Mouse (Mus musculus): ENCODE measurements around the gene Ankle1. TPM values are rescaled to one million over a fixed set of nuclear protein-coding genes. Genes with fewer than 3 reads are reported as not detected.

Gene Ankle1
- polyA plus RNA-seq, 1 experiment from 2014 or later, result 30.6 TPM

DNA sequence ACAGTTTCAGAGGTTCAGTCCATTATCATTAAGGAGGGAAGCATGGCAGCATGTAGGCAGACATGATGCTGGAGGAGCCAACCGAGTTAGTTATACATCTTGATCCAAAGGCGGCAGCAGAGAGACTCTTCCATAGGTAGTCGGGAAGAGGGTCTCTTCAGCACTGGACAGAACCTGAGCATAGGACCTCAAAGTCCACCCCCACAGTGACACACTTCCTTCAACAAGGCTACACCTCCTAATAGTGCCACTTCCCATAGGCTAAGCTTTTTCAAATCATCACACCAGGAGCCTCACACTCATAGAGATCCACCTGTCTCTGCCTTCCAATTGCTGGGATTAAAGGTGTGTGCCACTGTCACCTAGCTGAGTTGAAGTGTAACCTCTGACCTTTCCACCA is 31.2 kb downstream of the Ankle1 start:
- no peaks in the 10 kb centered on the region for H3K9me3 ChIP-seq
- no peak overlapping the region for H3K27ac ChIP-seq
- H3K4me2 ChIP-seq, result no peak overlapping the region
- no peak overlapping the region for H3K4me3 ChIP-seq
- 0 out of 2 replicates have a peak, but pooled peaks cover 3% of the 10 kb centered on the region for H3K27me3 ChIP-seq
- H3K9ac ChIP-seq, result no peak overlapping the region
- no peaks in the 10 kb centered on the region for H3K36me3 ChIP-seq
- 62% methylated on average over 3 of the region's 3 CpGs for WGBS
- ATAC-seq (ENCODE audit: insufficient number of reproducible peaks, low FRiP score, low TSS enrichment, low read depth), result no peak
- H3K4me1 ChIP-seq, result peaks cover 2% of the 10 kb centered on the region

DNA sequence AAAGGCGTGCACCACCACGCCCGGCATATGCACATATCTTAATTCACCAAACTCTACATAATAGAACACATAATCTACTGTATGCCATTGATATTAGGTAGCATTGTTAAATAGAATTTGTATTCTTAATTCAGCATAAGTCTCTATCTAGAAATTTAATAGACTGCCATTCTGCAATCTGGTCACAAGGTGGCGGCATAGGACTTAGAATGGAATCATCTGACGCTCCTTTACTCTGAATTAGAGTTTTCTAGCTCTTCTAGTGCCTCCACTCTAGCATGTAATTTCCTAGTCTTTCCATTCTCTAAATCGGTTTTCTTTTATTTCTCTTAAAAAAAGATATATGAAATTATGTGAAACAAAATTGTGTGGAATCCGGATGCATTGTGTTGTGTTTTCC is 35.6 kb downstream of the Ankle1 start:
- Histone ChIP-seq H3K9me3 (no peaks in the 10 kb centered on the region), H3K4me3 (no peak overlapping the region), H3K27ac (no peak overlapping the region), H3K4me2 (no peak overlapping the region), H3K36me3 (no peaks in the 10 kb centered on the region), H3K27me3 (0 out of 2 replicates have a peak, but pooled peaks cover 4% of the 10 kb centered on the region), H3K4me1 (peaks cover 8% of the 10 kb centered on the region), H3K9ac (no peak overlapping the region)
- ATAC-seq (ENCODE audit: insufficient number of reproducible peaks, low FRiP score, low TSS enrichment, low read depth), result no peak
- WGBS, result 1% methylated on average over 7 of the region's 7 CpGs

DNA sequence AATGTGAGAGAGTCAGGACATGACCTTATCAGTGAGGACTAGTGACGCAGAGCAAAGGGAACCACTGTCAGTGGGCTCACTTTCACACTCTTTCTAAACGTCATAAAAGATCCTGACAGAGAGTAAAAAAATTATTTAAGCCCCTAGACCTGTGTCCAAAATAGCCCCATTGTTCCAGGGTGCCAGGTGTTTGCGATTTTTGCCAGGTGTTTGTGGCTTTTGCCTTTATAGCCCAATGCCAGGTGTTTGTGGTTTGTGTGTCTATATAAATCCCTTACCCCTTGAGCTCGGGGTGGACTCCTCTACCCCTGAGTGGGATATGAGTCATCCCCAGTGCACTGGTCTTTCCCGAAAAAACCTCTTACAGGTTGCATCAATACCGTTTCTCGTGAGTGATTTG is 39.3 kb downstream of the Ankle1 start:
- no peaks in the 10 kb centered on the region for H3K9me3 ChIP-seq
- peaks cover 8% of the 10 kb centered on the region for H3K4me1 ChIP-seq
- H3K27me3 ChIP-seq, result 0 out of 2 replicates have a peak, but pooled peaks cover 4% of the 10 kb centered on the region
- H3K27ac ChIP-seq, result no peak overlapping the region
- ATAC-seq (ENCODE audit: insufficient number of reproducible peaks, low FRiP score, low TSS enrichment, low read depth), result no peak
- H3K4me3 ChIP-seq, result no peak overlapping the region
- 51% methylated on average over 7 of the region's 7 CpGs for WGBS
- H3K4me2 ChIP-seq, result no peak overlapping the region
- no peak overlapping the region for H3K9ac ChIP-seq
- no peaks in the 10 kb centered on the region for H3K36me3 ChIP-seq

DNA sequence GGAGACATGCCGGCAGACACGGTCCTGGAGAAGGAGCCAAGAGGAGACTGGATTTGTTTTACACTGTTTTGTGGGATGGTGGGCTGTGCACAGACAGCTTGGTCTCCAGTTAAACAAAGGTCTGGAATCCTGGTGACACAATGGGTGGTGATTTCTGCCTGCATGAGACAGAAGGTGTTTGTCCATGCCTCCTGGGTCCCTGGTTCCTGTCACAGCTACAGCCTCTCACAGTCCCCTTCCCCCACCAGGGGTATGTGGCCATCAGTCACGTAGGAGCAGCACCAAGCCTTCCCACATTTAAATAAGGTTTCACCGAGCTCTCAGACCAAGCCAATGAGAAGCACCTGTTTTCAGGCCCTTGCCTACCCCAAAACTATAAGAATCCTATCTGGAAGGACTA is 45.5 kb downstream of the Ankle1 start:
- ATAC-seq (ENCODE audit: insufficient number of reproducible peaks, low FRiP score, low TSS enrichment, low read depth), result no peak
- H3K4me1 ChIP-seq, result no peaks in the 10 kb centered on the region
- H3K27me3 ChIP-seq, result no peaks in the 10 kb centered on the region
- H3K36me3 ChIP-seq, result no peaks in the 10 kb centered on the region; the same call in 1 of the 2 replicates
- no peak overlapping the region for H3K4me3 ChIP-seq
- no peaks in the 10 kb centered on the region for H3K9me3 ChIP-seq
- no peak overlapping the region for H3K9ac ChIP-seq
- WGBS, result 66% methylated on average over 4 of the region's 4 CpGs
- H3K27ac ChIP-seq, result no peak overlapping the region
- no peak overlapping the region for H3K4me2 ChIP-seq

DNA sequence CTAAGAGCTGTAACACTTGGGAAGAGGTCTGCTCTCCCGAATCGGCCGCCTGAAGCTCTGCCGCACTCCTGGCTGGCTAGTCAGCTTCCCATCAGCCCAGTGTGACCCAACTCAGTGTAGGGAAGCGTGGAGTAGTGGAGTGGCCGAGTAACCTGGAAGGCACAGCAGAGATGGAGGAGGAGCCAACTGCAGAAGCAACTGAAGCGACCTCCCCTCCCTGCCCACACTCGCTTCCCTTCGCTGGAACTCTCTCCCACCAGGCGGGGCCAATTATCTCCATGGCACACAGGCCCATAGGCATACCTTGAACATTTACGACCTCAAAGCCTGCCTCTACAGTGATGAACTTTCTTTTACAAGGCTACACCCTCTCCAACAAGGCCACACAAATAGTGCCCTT is 46.0 kb downstream of the Ankle1 start:
- no peak overlapping the region for H3K4me3 ChIP-seq
- H3K27ac ChIP-seq, result no peak overlapping the region
- ATAC-seq (ENCODE audit: insufficient number of reproducible peaks, low FRiP score, low TSS enrichment, low read depth), result no peak
- no peak overlapping the region for H3K9ac ChIP-seq
- WGBS, result 30% methylated on average over 11 of the region's 11 CpGs
- no peaks in the 10 kb centered on the region for H3K4me1 ChIP-seq
- no peaks in the 10 kb centered on the region for H3K27me3 ChIP-seq
- H3K36me3 ChIP-seq, result no peaks in the 10 kb centered on the region; the same call in 1 of the 2 replicates
- H3K4me2 ChIP-seq, result no peak overlapping the region
- no peaks in the 10 kb centered on the region for H3K9me3 ChIP-seq

DNA sequence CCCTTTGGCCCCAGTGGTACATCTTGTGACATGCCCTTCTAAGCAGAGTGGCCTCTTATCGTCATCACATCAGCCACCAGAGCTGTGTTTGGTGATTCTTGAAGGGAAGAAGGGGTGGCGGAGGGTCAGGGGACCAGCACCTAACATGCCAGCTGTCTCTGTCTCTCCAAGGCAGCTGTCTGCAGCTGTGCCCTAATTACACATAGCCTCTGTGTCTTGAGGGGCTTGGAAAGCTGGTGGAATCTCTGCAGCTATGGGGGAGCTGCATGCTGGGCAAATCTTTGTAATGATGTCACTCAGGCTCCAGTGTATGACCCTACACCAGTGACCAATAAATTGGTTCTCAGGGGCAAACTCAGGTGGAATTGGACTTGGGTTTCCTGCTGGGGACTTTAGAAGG is 46.9 kb downstream of the Ankle1 start:
- H3K27ac ChIP-seq, result no peak overlapping the region

DNA sequence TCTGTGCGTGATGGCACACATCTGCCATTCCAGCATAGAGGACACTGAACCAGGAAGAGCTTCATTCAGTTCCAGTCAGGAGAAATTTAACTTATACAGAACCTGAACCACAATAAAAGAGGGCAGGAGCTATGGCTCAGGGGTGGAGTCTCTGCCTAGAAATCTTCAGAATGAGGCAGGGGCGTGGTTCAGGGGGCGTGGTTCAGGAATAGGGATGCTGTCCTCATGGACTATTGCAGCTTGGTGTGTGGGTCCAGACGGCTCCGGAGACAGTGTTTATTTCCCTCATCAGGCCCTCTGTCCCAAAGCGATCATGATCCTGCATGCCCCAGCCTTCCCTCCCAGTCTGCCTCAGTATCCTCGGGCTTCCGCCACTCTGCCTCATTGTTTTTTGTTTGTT is 48.9 kb downstream of the Ankle1 start:
- Histone ChIP-seq H3K27me3 (no peaks in the 10 kb centered on the region), H3K9ac (no peak overlapping the region), H3K36me3 (peaks cover 27% of the 10 kb centered on the region), H3K9me3 (no peaks in the 10 kb centered on the region), H3K4me2 (no peak overlapping the region), H3K4me1 (0 out of 2 replicates have a peak, but pooled peaks cover 4% of the 10 kb centered on the region), H3K27ac (no peak overlapping the region), H3K4me3 (no peak overlapping the region)
- WGBS, result 77% methylated on average over 8 of the region's 8 CpGs
- no peak for ATAC-seq (ENCODE audit: insufficient number of reproducible peaks, low FRiP score, low TSS enrichment, low read depth)

More for the DNA sequence above, 46.9 kb downstream of the Ankle1 start:
- H3K9ac ChIP-seq, result no peak overlapping the region
- no peak overlapping the region for H3K4me2 ChIP-seq
- WGBS, result 77% methylated on average over 2 of the region's 2 CpGs
- H3K36me3 ChIP-seq, result peaks cover 7% of the 10 kb centered on the region
- no peak overlapping the region for H3K4me3 ChIP-seq
- H3K4me1 ChIP-seq, result no peaks in the 10 kb centered on the region
- no peak for ATAC-seq (ENCODE audit: insufficient number of reproducible peaks, low FRiP score, low TSS enrichment, low read depth)
- no peaks in the 10 kb centered on the region for H3K27me3 ChIP-seq
- no peaks in the 10 kb centered on the region for H3K9me3 ChIP-seq

DNA sequence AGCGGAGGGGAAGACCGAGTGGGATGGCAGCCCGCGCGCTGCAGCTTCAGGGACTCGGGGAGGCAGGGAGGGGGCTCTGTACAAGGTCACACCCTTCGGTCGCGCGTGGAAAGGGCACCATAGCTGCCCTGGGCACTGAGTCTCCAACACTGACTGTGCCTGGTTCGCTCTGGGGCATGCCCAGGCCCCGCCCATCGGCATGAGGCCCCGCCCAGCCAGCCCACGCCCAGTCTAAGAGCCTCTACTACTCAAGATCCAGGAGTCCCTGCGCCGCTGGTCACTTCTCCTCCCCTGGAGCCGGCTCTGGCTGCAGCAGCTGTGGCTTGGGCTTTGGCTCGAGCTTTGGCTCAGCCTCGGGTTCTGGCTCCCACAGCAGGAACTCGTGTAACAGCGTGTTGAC is 51.1 kb downstream of the Ankle1 start:
- Histone ChIP-seq H3K4me3 (no peak overlapping the region), H3K27ac (no peak overlapping the region), H3K9ac (no peak overlapping the region), H3K4me2 (no peak overlapping the region), H3K36me3 (peaks cover 45% of the 10 kb centered on the region), H3K4me1 (peaks cover 13% of the 10 kb centered on the region), H3K9me3 (no peaks in the 10 kb centered on the region), H3K27me3 (no peaks in the 10 kb centered on the region)
- no peak; the same call in 1 of the 2 replicates for ATAC-seq (ENCODE audit: insufficient number of reproducible peaks, low FRiP score, low TSS enrichment, low read depth)
- 40% methylated on average over 22 of the region's 22 CpGs for WGBS

DNA sequence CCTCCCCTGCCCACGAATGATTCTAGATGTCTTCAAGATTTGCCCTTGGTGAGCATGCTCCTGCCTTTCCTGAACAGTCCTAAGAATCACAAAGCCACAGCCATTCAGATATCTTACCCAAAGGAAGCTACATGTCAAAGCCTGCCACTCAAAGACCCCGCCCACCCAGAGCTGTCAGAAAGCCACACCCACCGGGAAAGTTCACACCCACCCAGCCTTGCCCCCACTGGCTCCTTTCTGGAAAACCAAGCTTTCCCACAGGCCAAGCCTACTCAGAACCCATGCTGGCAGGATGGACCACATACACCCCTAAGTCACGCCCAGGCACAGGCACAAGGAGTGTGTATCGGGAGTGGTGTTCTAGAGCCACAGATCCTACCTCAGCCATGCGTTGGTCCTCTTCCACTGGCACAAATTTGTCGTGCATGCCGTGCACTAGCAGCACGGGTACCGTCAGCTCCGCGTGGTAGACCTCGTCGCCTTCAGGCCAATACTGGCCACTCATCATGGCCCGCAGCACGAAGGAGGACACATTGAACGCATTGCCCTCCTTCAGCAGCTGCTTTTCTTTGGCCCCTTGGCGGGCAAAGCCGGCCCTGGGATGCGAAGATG is 52.0 kb downstream of the Ankle1 start:
- 81% methylated on average over 20 of the region's 20 CpGs for WGBS
- H3K36me3 ChIP-seq, result peaks cover 45% of the 10 kb centered on the region
- no peak; the same call in 1 of the 2 replicates for ATAC-seq (ENCODE audit: insufficient number of reproducible peaks, low FRiP score, low TSS enrichment, low read depth)

More for the DNA sequence above, 52.0 kb downstream of the Ankle1 start:
- H3K4me2 ChIP-seq, result no peak overlapping the region
- H3K4me3 ChIP-seq, result no peak overlapping the region
- no peaks in the 10 kb centered on the region for H3K9me3 ChIP-seq
- H3K9ac ChIP-seq, result no peak overlapping the region
- peaks cover 21% of the 10 kb centered on the region for H3K4me1 ChIP-seq
- H3K27me3 ChIP-seq, result no peaks in the 10 kb centered on the region
- 0 out of 2 replicates have a peak overlapping the region, but pooled peaks have one; percentile 9 for H3K27ac ChIP-seq

Other genes starting within 250 kb of the Ankle1 start
- 25.5 and 27.1 TPM in 2 replicates for gene Myo9b, start 133.3 kb upstream of the Ankle1 start, polyA plus RNA-seq (2015; fragmentation: Nextera tagmentation; extraction: Ambion mirVana)
- gene Haus8, start 133.1 kb upstream of the Ankle1 start, polyA plus RNA-seq (2015; fragmentation: Nextera tagmentation; extraction: Ambion mirVana), result 52.2 and 54.9 TPM in 2 replicates
- gene Use1, start 39.2 kb upstream of the Ankle1 start, polyA plus RNA-seq (2015; fragmentation: Nextera tagmentation; extraction: Ambion mirVana), result 104 and 105 TPM in 2 replicates
- 5.7 and 7.0 TPM in 2 replicates for gene Ocel1, start 34.7 kb upstream of the Ankle1 start, polyA plus RNA-seq (2015; fragmentation: Nextera tagmentation; extraction: Ambion mirVana)
- 40.4 and 42.9 TPM in 2 replicates for gene Nr2f6, start 24.1 kb upstream of the Ankle1 start, polyA plus RNA-seq (2015; fragmentation: Nextera tagmentation; extraction: Ambion mirVana)
- gene Ushbp1, start 10.2 kb upstream of the Ankle1 start, polyA plus RNA-seq (2015; fragmentation: Nextera tagmentation; extraction: Ambion mirVana), result 10.3 and 13.4 TPM in 2 replicates
- gene Babam1, start 9.1 kb upstream of the Ankle1 start, polyA plus RNA-seq (2015; fragmentation: Nextera tagmentation; extraction: Ambion mirVana), result 84.9 and 90.7 TPM in 2 replicates
- 65.7 and 67.2 TPM in 2 replicates for gene Abhd8, start 57.6 kb downstream of the Ankle1 start, polyA plus RNA-seq (2015; fragmentation: Nextera tagmentation; extraction: Ambion mirVana)
- 100 and 122 TPM in 2 replicates for gene Mrpl34, start 58.9 kb downstream of the Ankle1 start, polyA plus RNA-seq (2015; fragmentation: Nextera tagmentation; extraction: Ambion mirVana)
- gene Dda1, start 63.2 kb downstream of the Ankle1 start, polyA plus RNA-seq (2015; fragmentation: Nextera tagmentation; extraction: Ambion mirVana), result 98.4 and 107 TPM in 2 replicates
- 1.3 and 1.4 TPM in 2 replicates for gene Ano8, start 80.0 kb downstream of the Ankle1 start, polyA plus RNA-seq (2015; fragmentation: Nextera tagmentation; extraction: Ambion mirVana)
- gene Gtpbp3, start 82.1 kb downstream of the Ankle1 start, polyA plus RNA-seq (2015; fragmentation: Nextera tagmentation; extraction: Ambion mirVana), result 16.5 and 19.2 TPM in 2 replicates
- 56.9 and 66.3 TPM in 2 replicates for gene Plvap, start 105.7 kb downstream of the Ankle1 start, polyA plus RNA-seq (2015; fragmentation: Nextera tagmentation; extraction: Ambion mirVana)
- gene Ccdc194, start 119.7 kb downstream of the Ankle1 start, polyA plus RNA-seq (2015; fragmentation: Nextera tagmentation; extraction: Ambion mirVana), result 1.5 and 1.8 TPM in 2 replicates
- gene Bst2, start 131.4 kb downstream of the Ankle1 start, polyA plus RNA-seq (2015; fragmentation: Nextera tagmentation; extraction: Ambion mirVana), result 33.6 and 36.4 TPM in 2 replicates
- 95.7 and 102 TPM in 2 replicates for gene Mvb12a, start 136.9 kb downstream of the Ankle1 start, polyA plus RNA-seq (2015; fragmentation: Nextera tagmentation; extraction: Ambion mirVana)
- 0.74 and 0.84 TPM in 2 replicates for gene Tmem221, start 152.9 kb downstream of the Ankle1 start, polyA plus RNA-seq (2015; fragmentation: Nextera tagmentation; extraction: Ambion mirVana)
- gene Nxnl1, start 160.6 kb downstream of the Ankle1 start, polyA plus RNA-seq (2015; fragmentation: Nextera tagmentation; extraction: Ambion mirVana), result 0.14 TPM in 1 of 2 replicates, not detected in the other
- 44.5 and 45.3 TPM in 2 replicates for gene Slc27a1, start 162.9 kb downstream of the Ankle1 start, polyA plus RNA-seq (2015; fragmentation: Nextera tagmentation; extraction: Ambion mirVana)
- 200 and 202 TPM in 2 replicates for gene Pgls, start 186.2 kb downstream of the Ankle1 start, polyA plus RNA-seq (2015; fragmentation: Nextera tagmentation; extraction: Ambion mirVana)
- 5.0 and 5.9 TPM in 2 replicates for gene Fam129c, start 191.6 kb downstream of the Ankle1 start, polyA plus RNA-seq (2015; fragmentation: Nextera tagmentation; extraction: Ambion mirVana)
- 105 and 108 TPM in 2 replicates for gene Colgalt1, start 205.0 kb downstream of the Ankle1 start, polyA plus RNA-seq (2015; fragmentation: Nextera tagmentation; extraction: Ambion mirVana)